Mouse (Mus musculus): ENCODE data around the gene Tra2b.
"Not testable (repeated sequence)": the region's sequence is repeated elsewhere in the genome, so short reads cannot be mapped to it uniquely, and the experiment has no call there.

The Tra2b gene

GRCm38 (mm10) chr16:22242239-22242866, 23.5 kb downstream of the Tra2b start:
- no peak for DNase-seq (ENCODE audit: low spot score)

- no peak for DNase-seq (ENCODE audit: low spot score)
Measured at GRCm38 (mm10) chr16:22241376-22242238, 24.2 kb downstream of the Tra2b start.

GRCm38 (mm10) chr16:22240856-22241255, 24.9 kb downstream of the Tra2b start:
- DNase-seq (ENCODE audit: low spot score) = no peak

GRCm38 (mm10) chr16:22239978-22240377, 25.8 kb downstream of the Tra2b start:
- no peak for DNase-seq (ENCODE audit: low spot score)

GRCm38 (mm10) chr16:22238928-22239620, 26.7 kb downstream of the Tra2b start:
- DNase-seq (ENCODE audit: low spot score) = no peak

- DNase-seq (ENCODE audit: low spot score) = not testable (repeated sequence)
Measured at GRCm38 (mm10) chr16:22238402-22238801, 27.4 kb downstream of the Tra2b start.

- DNase-seq (ENCODE audit: low spot score) = no peak
Measured at GRCm38 (mm10) chr16:22236814-22237213, 29.0 kb downstream of the Tra2b start.

- DNase-seq (ENCODE audit: low spot score) = no peak
Measured at GRCm38 (mm10) chr16:22234535-22234934, 31.3 kb downstream of the Tra2b start.

GRCm38 (mm10) chr16:22230276-22230675, 35.5 kb downstream of the Tra2b start:
- DNase-seq (ENCODE audit: low spot score) = not testable (repeated sequence)

- no peak for DNase-seq (ENCODE audit: low spot score)
Measured at GRCm38 (mm10) chr16:22203501-22203900, 62.3 kb downstream of the Tra2b start.

GRCm38 (mm10) chr16:22201858-22202257, 63.9 kb downstream of the Tra2b start:
- DNase-seq (ENCODE audit: low spot score) = no peak

GRCm38 (mm10) chr16:22200476-22200875, 65.3 kb downstream of the Tra2b start:
- no peak for DNase-seq (ENCODE audit: low spot score)
